Mouse (Mus musculus): ENCODE data around the gene 5730596B20Rik.

DNA sequence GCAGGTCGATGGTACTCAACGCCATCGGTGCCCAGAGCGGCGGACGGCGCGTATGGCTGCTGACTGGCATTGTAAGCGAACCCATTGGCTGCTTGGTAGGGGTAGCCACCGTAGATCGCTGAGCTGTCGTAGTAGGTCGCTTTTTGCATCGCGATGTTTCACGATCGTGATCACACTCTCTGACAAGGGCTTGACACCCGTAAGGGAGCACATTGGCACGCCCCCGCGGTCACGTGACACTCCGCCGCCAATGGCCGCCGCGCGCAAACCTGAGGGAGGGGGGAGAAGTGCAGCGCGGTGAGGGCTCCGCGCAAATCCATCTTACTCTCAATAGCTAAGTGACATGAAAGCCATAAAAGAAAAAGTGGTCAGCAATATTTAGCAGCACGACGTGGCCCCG is 4.8 kb upstream of the 5730596B20Rik start:
- TF ChIP-seq CTCF (IDR thresholded peaks at IDR 0.05; ENCODE audit: low read depth, low read length) (no peak), EP300 (IDR thresholded peaks at IDR 0.05; ENCODE audit: insufficient read depth, low read depth, low read length) (no peak), POLR2A (IDR thresholded peaks at IDR 0.05; ENCODE audit: insufficient read depth, low read length) (no peak)

Measured in ES-Bruce4 (cell line).